Mouse (Mus musculus) C2C12 (cell line): Measurements from ENCODE around the gene Gm10282.

ENCODE experiments used
- CEBPB ChIP-seq: IDR thresholded peaks from one replicate; pipeline ENCODE4 v1.6.1; 2011; ENCODE audit warnings: low read depth, mild to moderate bottlenecking, control low read depth, moderate library complexity
- CTCF ChIP-seq: IDR thresholded peaks from one replicate; pipeline ENCODE4 v1.5.1; 2011; ENCODE audit not compliant: control insufficient read depth, insufficient read depth, insufficient read length
- MYOG ChIP-seq: IDR thresholded peaks from one replicate; pipeline ENCODE4 v1.6.1; 2011; ENCODE audit not compliant: control insufficient read depth, insufficient read length; ENCODE audit errors: extremely low read depth

DNA sequence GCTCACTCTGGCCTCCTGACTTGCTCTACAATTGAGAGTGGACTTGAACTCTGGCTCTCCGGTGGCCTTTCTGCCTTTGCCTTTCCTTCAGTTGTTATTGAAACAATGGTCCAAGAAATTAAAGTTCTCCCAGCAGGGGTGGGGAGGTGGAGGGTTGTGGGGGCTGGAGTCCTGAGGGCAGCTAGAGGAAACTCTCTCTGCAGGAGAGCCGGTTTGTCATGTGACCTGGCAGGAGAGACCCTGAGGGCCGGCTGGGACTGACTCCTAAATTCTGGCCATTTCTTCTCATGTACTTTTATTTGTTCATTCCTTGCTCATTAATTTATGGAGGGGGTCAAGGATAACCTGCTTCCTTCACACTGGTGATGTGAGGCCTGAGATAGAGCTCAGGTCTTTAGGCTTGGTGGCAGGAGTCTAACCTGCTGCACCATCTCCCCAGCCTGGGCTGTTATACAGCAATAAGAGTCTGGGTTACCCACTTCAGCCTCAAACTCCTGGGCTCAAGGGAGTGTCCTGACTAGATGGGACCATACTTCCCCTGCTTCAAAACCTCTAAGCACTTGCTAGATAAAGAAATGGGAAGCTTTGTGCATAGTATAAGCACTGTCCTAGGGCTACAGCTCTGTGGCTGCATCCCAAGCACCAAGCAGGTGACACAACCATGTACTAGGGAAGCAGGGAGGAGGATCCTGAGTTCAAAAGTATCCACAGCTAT is 28.5 kb upstream of the Gm10282 start:
- no peak for TF ChIP-seq MYOG
- TF ChIP-seq CTCF: no peak
- TF ChIP-seq CEBPB: no peak
